Mouse (Mus musculus) MEL (cell line): ENCODE results near the gene Tesmin. TPM values are rescaled to one million over a fixed set of nuclear protein-coding genes. Genes with fewer than 3 reads are reported as not detected.
A peak's percentile ranks its signal among the peaks of the same experiment; 100 is the strongest.

Experiments
- DNase-seq: peaks from one replicate; pipeline ENCODE4 v3.0.0; 2011; ENCODE audit warnings: low read depth, low spot score
- H3K27ac ChIP-seq: 2 replicates; pipeline ENCODE4 v1.5.1; 2012; ENCODE audit warnings: low read depth, mild to moderate bottlenecking, control low read depth, low read length, moderate library complexity; ENCODE audit not compliant: control insufficient read depth
- H3K27me3 ChIP-seq, 2 experiments: fragments of 150-350 bp in 1 of 2; sonication (generic) in 1 of 2; 2 replicates each; pipeline ENCODE4 v1.6.1; 2012; ENCODE audit warnings: low read length in 2 of 2, mild to moderate bottlenecking in 2 of 2, improper control_type of control experiment in 1 of 2, moderate library complexity in 1 of 2; ENCODE audit not compliant: insufficient read depth in 2 of 2, control insufficient read depth in 1 of 2
- H3K36me3 ChIP-seq, 2 experiments: 2 replicates each; pipeline ENCODE4 v1.6.1; 2012 to 2014; ENCODE audit warnings: low read length in 2 of 2, improper control_type of control experiment in 1 of 2, inconsistent platforms in 1 of 2, mild to moderate bottlenecking in 1 of 2; ENCODE audit not compliant: insufficient read depth in 2 of 2, control insufficient read depth in 1 of 2
- H3K4me1 ChIP-seq, 2 experiments: fragments of 150-350 bp in 1 of 2; sonication (generic) in 1 of 2; 2 replicates each; pipeline ENCODE4 v1.6.1; 2012; ENCODE audit warnings: low read length in 2 of 2, improper control_type of control experiment in 1 of 2, mild to moderate bottlenecking in 1 of 2; ENCODE audit not compliant: insufficient read depth in 2 of 2, control insufficient read depth in 1 of 2
- H3K4me3 ChIP-seq, 2 experiments: fragments of 150-350 bp in 1 of 2; sonication (generic) in 1 of 2; 2 replicates each; pipeline ENCODE4 v1.5.1; 2012; ENCODE audit warnings: low read depth in 2 of 2, low read length in 2 of 2, mild to moderate bottlenecking in 2 of 2, moderate library complexity in 2 of 2, control low read depth in 1 of 2, improper control_type of control experiment in 1 of 2; ENCODE audit not compliant: control insufficient read depth in 1 of 2, insufficient read depth in 1 of 2
- H3K79me2 ChIP-seq: 2 replicates; pipeline ENCODE4 v1.6.1; 2012; ENCODE audit warnings: mild to moderate bottlenecking, low read length, moderate library complexity; ENCODE audit not compliant: control insufficient read depth, poor library complexity, insufficient read depth
- H3K9ac ChIP-seq: 2 replicates; pipeline ENCODE4 v1.6.1; 2012; ENCODE audit warnings: low read depth, mild to moderate bottlenecking, control low read depth, low read length, moderate library complexity; ENCODE audit not compliant: control insufficient read depth, poor library complexity, severe bottlenecking
- H3K9me3 ChIP-seq: fragments of 150-350 bp; sonication (generic); replicated peaks from 2 replicates; pipeline ENCODE4 v1.6.1; 2012; ENCODE audit warnings: mild to moderate bottlenecking, low read length, improper control_type of control experiment, moderate library complexity; ENCODE audit not compliant: insufficient read depth
- CHD1 ChIP-seq: IDR thresholded peaks from 2 replicates; pipeline ENCODE4 v1.6.1; 2012; ENCODE audit warnings: low read depth, mild to moderate bottlenecking, inconsistent platforms, low read length, improper control_type of control experiment
- CTCF ChIP-seq, 3 experiments: IDR thresholded peaks in 2 of 3; conservative IDR thresholded peaks in 1 of 3; 2 replicates each; pipeline ENCODE4 v1.5.1; 2011 to 2012; ENCODE audit warnings: low read length in 3 of 3, low read depth in 2 of 3, mild to moderate bottlenecking in 2 of 3, improper control_type of control experiment in 1 of 3, inconsistent platforms in 1 of 3, mixed read lengths in 1 of 3, moderate library complexity in 1 of 3; ENCODE audit not compliant: control insufficient read depth in 1 of 3, insufficient read depth in 1 of 3, poor library complexity in 1 of 3, severe bottlenecking in 1 of 3
- EP300 ChIP-seq, 2 experiments: IDR thresholded peaks; 2 replicates each; pipeline ENCODE4 v1.6.1; 2011; ENCODE audit warnings: improper control_type of control experiment in 2 of 2, low read length in 2 of 2, low read depth in 1 of 2, mild to moderate bottlenecking in 1 of 2
- ETS1 ChIP-seq: IDR thresholded peaks from 2 replicates; pipeline ENCODE4 v1.6.1; 2012; ENCODE audit warnings: low read depth, mild to moderate bottlenecking, inconsistent platforms, low read length, improper control_type of control experiment, moderate library complexity
- GABPA ChIP-seq: IDR thresholded peaks from 2 replicates; pipeline ENCODE4 v1.6.1; 2012; ENCODE audit warnings: low read depth, mild to moderate bottlenecking, inconsistent platforms, low read length, improper control_type of control experiment, moderate library complexity
- KAT2A ChIP-seq: conservative IDR thresholded peaks from 2 replicates; pipeline ENCODE4 v1.6.1; 2012; ENCODE audit warnings: low read depth, low read length, improper control_type of control experiment, inconsistent platforms
- MAX ChIP-seq: IDR thresholded peaks from 2 replicates; pipeline ENCODE4 v1.6.1; 2011; ENCODE audit warnings: low read length, improper control_type of control experiment
- MEF2A ChIP-seq: IDR thresholded peaks from 2 replicates; pipeline ENCODE4 v1.6.1; 2014; ENCODE audit warnings: low read depth, mild to moderate bottlenecking, inconsistent platforms, low read length, improper control_type of control experiment; ENCODE audit not compliant: poor library complexity, insufficient replicate concordance, severe bottlenecking; ENCODE audit errors: extremely low read depth
- MXI1 ChIP-seq: IDR thresholded peaks from 2 replicates; pipeline ENCODE4 v1.6.1; 2011; ENCODE audit warnings: mild to moderate bottlenecking, low read depth, low read length, improper control_type of control experiment
- POLR2AphosphoS2 ChIP-seq: IDR thresholded peaks from 2 replicates; pipeline ENCODE4 v1.6.1; 2011; ENCODE audit warnings: low read length, improper control_type of control experiment
- POLR2AphosphoS5 ChIP-seq: IDR thresholded peaks from 2 replicates; pipeline ENCODE4 v1.6.1; 2012; ENCODE audit warnings: low read depth, borderline replicate concordance, mild to moderate bottlenecking, inconsistent platforms, low read length, moderate library complexity, mixed read lengths
- RAD21 ChIP-seq: IDR thresholded peaks from 2 replicates; pipeline ENCODE4 v1.6.1; 2011; ENCODE audit warnings: mild to moderate bottlenecking, low read depth, low read length, improper control_type of control experiment
- SMC3 ChIP-seq: IDR thresholded peaks from 2 replicates; pipeline ENCODE4 v1.6.1; 2011; ENCODE audit warnings: low read depth, low read length, improper control_type of control experiment
- TBP ChIP-seq: IDR thresholded peaks from 2 replicates; pipeline ENCODE4 v1.8.0; 2011; ENCODE audit warnings: low read depth, low read length, improper control_type of control experiment
- USF1 ChIP-seq: IDR thresholded peaks from 2 replicates; pipeline ENCODE4 v1.6.1; 2014; ENCODE audit warnings: low read depth, mild to moderate bottlenecking, inconsistent platforms, low read length, improper control_type of control experiment, moderate library complexity
- ZKSCAN1 ChIP-seq: IDR thresholded peaks from 2 replicates; pipeline ENCODE4 v1.6.1; 2012; ENCODE audit warnings: low read depth, mild to moderate bottlenecking, inconsistent platforms, low read length, improper control_type of control experiment, moderate library complexity
- polyA plus RNA-seq, 2 experiments: library from polyadenylated mRNA; stranded (reverse) in 1 of 2; unstranded in 1 of 2; fragments of >175 nt in 1 of 2; fragments of >200 nt in 1 of 2; gene quantifications; 2 replicates each; pipeline versions ENCODE4 v1.2.1 to v1.2.4; 2012; ENCODE audit warnings: low replicate concordance in 2 of 2, low read depth in 1 of 2; ENCODE audit not compliant: insufficient read length in 2 of 2, insufficient read depth in 1 of 2, missing spikeins in 1 of 2
- total RNA-seq: library from RNA; depleted of rRNA; stranded (reverse); fragments of 300-350 nt; gene quantifications from 2 replicates; pipeline ENCODE4 v1.2.3, GENCODE M21; 2012

The Tesmin gene
- total and polyA plus RNA-seq, 3 experiments: 2.1 to 2.2 TPM; not detected in 1

DNA sequence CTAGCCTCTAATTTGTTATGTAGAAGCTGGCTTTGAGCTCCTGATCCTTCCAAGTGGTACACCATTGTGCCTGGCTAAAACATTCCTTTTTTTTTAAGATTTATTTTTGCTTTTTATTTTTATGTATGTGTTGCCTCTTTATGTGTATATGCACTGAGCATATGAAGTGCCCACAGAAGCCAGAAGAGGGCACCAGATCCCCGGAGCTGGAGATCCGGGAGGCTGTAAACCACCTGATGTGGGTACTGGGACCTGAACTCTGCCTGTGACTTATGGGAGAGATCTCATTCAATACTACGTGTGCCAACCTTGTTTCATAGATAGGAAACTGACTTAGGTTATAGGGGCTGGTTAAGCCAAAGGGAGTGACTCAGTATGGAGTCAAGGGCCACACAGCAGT is 20.4 kb upstream of the Tesmin start:
- no peaks in the 10 kb centered on the region for H3K27me3 ChIP-seq
- no peaks in the 10 kb centered on the region for H3K36me3 ChIP-seq
- no peak overlapping the region for H3K4me3 ChIP-seq
- H3K9me3 ChIP-seq: no peaks in the 10 kb centered on the region
- DNase-seq: no peak
- H3K4me1 ChIP-seq: no peaks in the 10 kb centered on the region
- no peaks in the 10 kb centered on the region for H3K79me2 ChIP-seq
- no peak overlapping the region for H3K9ac ChIP-seq
- no peak overlapping the region for H3K27ac ChIP-seq
- TF ChIP-seq MXI1 (no peak), POLR2AphosphoS5 (no peak), CTCF (IDR thresholded peaks at IDR 0.05 in 2 of 3, conservative IDR thresholded peaks at IDR 0.05 in 1 of 3; ENCODE audit: control insufficient read depth in 1 of 3, insufficient read depth in 1 of 3, low read depth in 2 of 3, low read length in 3 of 3, poor library complexity in 1 of 3, severe bottlenecking in 1 of 3) (peak; percentile 22 to 33 (median 27); a peak in 3 of 6 replicates), MAX (no peak)

DNA sequence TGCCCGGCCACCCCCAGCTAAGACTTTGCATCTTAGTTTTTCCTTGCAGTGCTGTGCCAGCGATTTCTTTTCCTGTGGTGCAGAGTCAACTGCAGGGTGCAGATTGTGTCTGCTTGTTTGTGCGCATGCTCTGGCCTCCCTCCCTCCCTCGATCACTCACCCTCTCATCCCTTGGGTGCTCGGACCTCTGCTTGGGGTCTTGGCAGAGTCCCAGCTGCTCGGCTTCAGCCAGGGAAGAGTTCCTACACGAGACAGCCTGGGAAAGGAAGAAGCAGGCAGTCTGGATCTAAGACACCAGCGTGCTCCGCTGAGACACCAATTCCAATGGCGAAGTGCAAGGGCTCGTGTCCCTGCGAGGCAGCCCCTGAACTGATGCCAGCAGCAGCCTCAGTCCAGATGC is 15.3 kb upstream of the Tesmin start:
- Histone ChIP-seq H3K9ac (no peak overlapping the region), H3K27me3 (no peaks in the 10 kb centered on the region), H3K36me3 (peaks cover 0 to 2% of the 10 kb centered on the region in 2 experiments; a peak in 1 of 4 replicates), H3K27ac (no peak overlapping the region), H3K4me1 (peaks cover 3 to 9% of the 10 kb centered on the region in 2 experiments), H3K9me3 (no peaks in the 10 kb centered on the region), H3K4me3 (no peak overlapping the region), H3K79me2 (no peaks in the 10 kb centered on the region)
- no peak for TF ChIP-seq GABPA
- TF ChIP-seq ETS1: no peak
- TF ChIP-seq MXI1: no peak
- no peak for TF ChIP-seq KAT2A
- TF ChIP-seq CTCF (IDR thresholded peaks at IDR 0.05 in 2 of 3, conservative IDR thresholded peaks at IDR 0.05 in 1 of 3; ENCODE audit: control insufficient read depth in 1 of 3, insufficient read depth in 1 of 3, low read depth in 2 of 3, low read length in 3 of 3, poor library complexity in 1 of 3, severe bottlenecking in 1 of 3): no peak
- TF ChIP-seq MEF2A: no peak
- no peak for TF ChIP-seq CHD1
- no peak for TF ChIP-seq TBP
- TF ChIP-seq ZKSCAN1: no peak
- no peak for TF ChIP-seq USF1
- TF ChIP-seq EP300 (IDR thresholded peaks at IDR 0.05; ENCODE audit: low read depth in 1 of 2, low read length in 2 of 2): no peak
- DNase-seq: no peak

- Histone ChIP-seq H3K9me3 (no peaks in the 10 kb centered on the region), H3K36me3 (peaks cover 0 to 2% of the 10 kb centered on the region in 2 experiments; a peak in 1 of 4 replicates), H3K27ac (no peak overlapping the region), H3K79me2 (no peaks in the 10 kb centered on the region), H3K4me3 (no peak overlapping the region), H3K9ac (no peak overlapping the region), H3K4me1 (peaks cover 3 to 9% of the 10 kb centered on the region in 2 experiments), H3K27me3 (no peaks in the 10 kb centered on the region)
- TF ChIP-seq MEF2A: no peak
- peak; percentile 31 to 50 (median 41) for TF ChIP-seq CTCF (IDR thresholded peaks at IDR 0.05 in 2 of 3, conservative IDR thresholded peaks at IDR 0.05 in 1 of 3; ENCODE audit: control insufficient read depth in 1 of 3, insufficient read depth in 1 of 3, low read depth in 2 of 3, low read length in 3 of 3, poor library complexity in 1 of 3, severe bottlenecking in 1 of 3)
- TF ChIP-seq SMC3: peak; percentile 19; the same call in 1 of the 2 replicates
- TF ChIP-seq RAD21: peak; percentile 15
- no peak for TF ChIP-seq POLR2AphosphoS2
- DNase-seq: peak; percentile 53
Observed at GRCm38 (mm10) chr19:3374028-3374427, 14.6 kb upstream of the Tesmin start.
